Mouse (Mus musculus) lung, postnatal 0 days (tissue): ENCODE measurements at regions not wholly inside any gene's neighbourhood (a gene's known extent, or its start where the extent isn't known, plus 50 kb on each side); places are given as distances from the start of the nearest gene placed in this dataset.

ENCODE experiments used
- CTCF ChIP-seq: IDR thresholded peaks from 2 replicates; pipeline ENCODE4 v1.5.1; 2016; ENCODE audit warnings: antibody characterized with exemption, mild to moderate bottlenecking
- EP300 ChIP-seq: IDR thresholded peaks from 2 replicates; pipeline ENCODE4 v1.6.1; 2016; ENCODE audit warnings: antibody characterized with exemption, mild to moderate bottlenecking, control low read depth

DNA sequence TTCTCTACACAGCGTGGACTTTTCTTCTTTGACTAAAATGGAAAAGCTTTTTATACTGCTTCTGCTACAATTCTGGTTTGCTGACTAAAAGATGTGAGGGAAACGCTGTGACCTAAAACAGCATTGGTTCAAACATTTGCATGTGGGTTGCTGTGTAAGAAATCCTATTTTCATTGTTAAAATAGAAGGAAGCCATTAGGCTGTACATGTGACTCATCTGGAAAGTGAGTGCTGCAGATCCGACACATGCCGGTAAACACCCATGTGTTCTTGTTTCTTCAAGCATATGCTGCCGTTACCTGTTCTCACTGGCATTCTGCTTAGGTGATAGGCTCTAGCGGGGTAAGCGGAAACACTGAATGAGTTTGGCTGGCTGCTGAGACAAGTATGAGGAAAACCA, 1362.6 kb downstream of the Gsdmc2 start:
- TF ChIP-seq EP300 (no peak), CTCF (no peak)
